Mouse (Mus musculus): ENCODE measurements around the gene Mast3.

The Mast3 gene

DNA sequence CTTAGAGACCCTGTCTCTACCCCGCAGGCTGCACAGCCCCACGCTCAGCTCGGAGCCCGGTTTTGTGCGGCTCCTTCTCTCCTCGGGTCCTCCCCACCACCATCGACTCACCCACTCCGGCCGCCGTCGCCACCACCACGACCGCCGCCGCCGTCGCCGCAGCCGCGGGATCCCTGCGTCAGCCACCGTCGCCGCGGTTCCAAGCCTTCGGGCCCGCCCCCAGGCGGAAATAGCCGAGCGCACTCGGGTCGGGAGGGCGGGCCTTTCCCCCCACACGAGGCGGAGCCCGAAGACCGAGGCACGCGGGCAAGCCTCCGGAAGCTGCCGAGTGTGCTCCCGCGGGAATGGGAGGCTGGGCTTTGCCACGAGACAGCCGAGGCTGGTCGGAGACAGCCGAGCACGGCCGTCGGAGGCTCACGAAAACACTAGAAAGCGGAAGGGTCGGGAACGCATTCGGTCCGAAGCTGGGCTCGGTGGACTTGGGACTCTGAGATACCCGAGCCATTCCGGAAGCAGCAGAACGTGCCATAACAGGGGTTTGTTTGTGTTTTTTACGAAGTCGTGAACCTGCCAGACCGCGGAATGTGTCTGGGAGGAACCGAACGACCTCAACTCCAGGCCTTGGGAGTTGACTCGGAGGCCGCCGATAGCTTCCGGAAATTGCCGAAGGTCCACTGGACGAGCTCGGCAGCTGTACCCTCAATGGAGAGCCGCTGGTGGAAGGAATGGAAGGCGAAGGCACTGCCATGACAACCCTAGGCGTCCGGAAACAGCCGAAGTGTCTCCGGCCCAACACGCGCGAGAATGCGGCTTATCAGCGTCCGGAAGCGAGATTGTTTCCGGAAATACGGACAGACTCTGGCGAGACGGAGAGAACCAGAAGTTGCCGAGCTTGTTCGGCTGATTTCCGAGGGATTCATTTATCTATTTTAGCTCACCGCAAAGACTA lies 28.1 kb downstream of the Mast3 start, which contains the start of gene Pik3r2:
Gene Pik3r2, minus strand, starts transcription at position 218 of the 949 bp plus-strand sequence.
- peak; percentile 98 for DNase-seq (ENCODE audit: low read depth, low spot score)

DNA sequence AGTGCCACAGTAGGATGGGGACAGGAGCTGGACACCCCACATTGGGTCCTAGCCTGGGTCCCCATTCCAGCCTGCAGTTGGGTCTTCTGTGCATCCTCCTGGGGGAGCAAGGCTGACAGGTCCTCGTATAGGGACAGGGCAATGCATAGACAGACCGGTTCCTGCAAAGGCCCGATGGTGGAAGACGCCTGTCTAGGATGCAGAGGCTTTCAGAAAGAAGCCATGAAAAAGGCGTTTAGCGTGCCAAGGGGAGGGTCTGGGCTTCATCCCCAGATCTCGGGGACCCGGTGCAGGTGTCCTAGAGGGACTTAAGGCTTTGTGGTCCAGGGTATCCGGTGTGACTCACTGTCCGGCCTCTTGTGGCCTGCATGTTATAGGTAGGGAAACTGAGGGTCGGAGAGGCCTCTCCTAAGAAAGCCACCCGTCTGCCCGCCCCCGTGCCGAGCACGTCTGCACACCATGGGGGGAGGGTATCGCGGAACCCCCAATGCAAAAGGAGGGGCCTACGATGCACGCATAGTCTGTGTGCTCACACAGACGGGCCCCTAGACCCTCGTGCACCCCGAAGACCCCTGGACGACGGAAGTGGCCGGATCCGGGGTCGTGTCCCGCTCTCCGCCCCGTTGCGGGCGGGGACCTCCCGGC lies 28.9 kb downstream of the Mast3 start:
- no peak for DNase-seq (ENCODE audit: low read depth, low spot score)

DNA sequence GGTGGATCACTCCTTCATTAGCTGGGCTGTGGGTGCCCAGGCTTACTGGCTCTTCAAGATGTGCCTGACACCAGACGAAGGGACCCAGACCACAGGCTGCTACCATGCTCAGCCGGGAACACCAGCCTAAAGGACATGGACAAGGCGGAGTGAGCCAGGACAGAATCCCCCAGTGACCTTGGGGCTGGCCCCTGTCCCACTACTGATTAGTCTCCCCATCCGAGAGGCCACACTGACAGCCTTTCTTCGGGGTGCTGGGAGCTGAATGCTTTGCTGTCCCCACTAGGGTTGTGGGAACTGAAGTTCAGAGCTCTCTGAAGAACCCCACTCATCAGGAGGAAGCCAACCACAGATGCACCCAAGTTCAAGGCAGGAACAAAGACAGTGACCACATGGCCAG lies 29.6 kb downstream of the Mast3 start:
- no peak for DNase-seq (ENCODE audit: low read depth, low spot score)

DNA sequence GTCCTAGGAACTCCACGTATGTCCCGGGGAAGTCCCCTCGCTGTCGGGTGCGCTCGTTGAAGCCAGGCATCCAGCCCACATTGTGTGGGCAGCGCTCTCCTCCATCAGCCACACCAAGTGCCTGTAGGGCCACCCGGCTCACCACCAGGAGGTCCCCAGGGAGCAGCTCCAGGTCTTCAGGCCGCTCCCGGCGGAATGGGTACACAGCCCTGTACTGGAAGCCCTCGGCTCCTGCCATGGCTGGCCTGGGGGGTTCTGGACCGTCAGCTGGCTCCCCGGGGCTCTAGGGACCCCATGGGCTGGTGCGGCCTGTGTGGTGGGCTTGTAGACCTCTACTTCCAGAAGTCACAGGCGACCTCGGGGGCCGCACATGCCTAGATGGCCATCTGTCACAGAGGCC lies 30.1 kb downstream of the Mast3 start:
- DNase-seq (ENCODE audit: low read depth, low spot score), result no peak

DNA sequence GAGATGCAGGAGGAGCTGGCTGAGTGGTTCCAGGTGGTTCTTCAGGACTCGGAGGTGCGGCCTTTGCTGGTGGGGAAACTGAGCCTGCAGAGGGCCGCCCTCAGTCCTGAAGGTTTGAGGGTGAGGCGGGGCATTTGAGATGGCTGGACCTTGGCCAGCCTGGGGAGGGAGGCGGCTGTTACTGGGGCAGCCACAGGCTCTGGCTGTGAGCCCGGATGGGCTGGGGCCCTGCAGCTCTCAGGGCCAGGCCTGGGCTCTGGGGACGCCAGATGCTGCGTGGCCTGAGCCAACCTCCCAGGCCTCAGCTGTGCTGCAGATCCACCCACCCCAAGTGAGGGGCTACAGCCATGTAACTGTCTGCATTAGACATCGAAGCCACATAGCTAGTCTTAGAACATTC lies 31.0 kb downstream of the Mast3 start:
- peak; percentile 94 for DNase-seq (ENCODE audit: low read depth, low spot score)

DNA sequence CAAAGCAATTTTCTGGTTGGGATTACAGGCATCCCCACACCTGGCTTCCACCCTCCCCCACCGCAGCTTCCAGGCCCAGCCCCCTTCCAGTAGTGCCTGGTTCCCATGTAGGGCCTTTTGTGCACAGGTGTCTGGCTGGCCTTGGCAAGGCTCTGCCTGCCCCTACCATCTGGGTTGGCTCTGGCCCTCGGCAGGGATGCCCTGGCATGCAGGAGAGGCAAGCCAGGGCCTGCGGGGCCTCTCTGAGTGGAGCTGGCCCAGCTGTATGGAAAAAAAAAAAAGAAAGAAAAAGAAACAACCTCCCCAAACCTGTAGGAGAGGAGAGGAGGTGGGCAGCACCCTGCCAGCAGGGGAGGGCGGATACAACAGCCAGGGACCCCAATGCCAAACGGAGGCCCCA lies 31.4 kb downstream of the Mast3 start:
- DNase-seq (ENCODE audit: low read depth, low spot score), result no peak

DNA sequence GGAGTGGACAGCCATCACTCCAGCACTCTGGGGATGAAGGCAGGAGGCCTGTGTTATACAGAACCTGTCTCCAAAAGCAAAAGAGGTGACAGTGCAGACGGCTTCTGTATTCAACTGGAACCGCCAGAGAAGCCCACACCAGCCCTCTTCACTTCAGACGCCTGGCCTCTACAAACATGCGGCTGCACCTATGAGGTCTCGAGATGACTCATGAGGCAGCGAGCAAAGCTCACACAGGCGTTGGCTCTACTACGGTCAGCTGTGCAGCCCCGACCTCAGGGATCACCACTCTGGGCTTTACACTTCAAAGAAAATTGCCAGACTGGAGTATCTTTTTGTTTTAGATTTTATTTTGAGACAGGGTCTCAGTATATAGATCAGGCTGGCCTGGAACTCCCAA lies 32.0 kb downstream of the Mast3 start:
- DNase-seq (ENCODE audit: low read depth, low spot score), result no peak

DNA sequence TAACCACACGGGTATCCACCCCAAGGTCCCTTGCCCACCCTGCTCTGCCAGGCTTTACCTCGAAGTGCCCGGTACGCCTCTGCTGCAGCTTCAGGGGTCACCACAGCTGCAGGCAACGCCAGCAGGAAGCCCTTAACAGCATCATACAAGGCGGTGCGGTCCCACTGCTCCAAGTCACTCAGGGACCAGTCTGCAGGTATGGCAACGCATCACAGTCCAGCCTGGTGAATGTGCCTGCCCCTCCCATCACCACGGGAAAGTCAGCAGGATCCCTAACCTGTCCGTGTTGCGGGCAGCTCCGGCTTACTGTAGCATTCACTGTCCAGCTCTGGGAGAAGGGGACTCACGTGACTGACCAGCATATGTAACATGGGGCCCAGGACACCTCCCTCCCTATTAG lies 32.8 kb downstream of the Mast3 start:
- DNase-seq (ENCODE audit: low read depth, low spot score), result no peak

DNA sequence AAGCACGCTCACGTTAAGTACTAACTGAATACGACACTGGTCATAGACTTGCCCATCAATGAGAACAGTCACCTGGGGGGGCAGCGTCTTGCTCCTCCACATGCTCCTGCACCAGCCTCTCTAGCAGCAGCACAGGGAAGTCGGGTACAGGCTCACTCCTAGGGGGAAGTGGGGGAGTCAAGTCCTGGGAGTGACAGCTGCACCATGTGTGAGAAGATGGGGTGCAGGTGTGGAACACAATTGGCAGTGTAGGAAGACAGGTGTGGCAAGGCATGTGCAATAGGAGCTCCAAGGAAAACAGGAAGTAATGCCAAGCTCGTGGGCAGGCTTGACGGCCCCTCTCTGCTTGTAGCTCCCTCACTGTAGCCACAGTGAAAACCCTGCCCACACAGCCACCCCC lies 33.6 kb downstream of the Mast3 start:
- DNase-seq (ENCODE audit: low read depth, low spot score), result no peak

DNA sequence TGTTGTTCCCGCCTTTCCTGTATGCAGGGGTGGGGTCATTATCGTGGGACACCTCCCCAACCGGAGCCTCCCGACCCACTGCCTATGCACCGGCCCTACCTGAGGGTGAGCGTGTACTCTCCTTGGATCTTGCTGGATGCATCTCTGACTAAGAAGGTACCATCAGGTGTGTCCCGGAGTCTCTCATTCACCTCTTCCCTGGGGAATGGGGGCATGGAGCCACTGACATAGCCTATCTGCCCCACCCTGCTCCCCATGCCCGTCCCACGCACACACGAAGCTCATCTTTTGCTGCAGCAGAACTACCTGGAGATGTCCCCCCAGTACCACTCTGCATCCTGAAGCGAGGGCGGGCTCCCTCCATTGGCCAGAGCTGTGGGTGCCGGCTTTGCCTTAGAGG lies 34.1 kb downstream of the Mast3 start:
- DNase-seq (ENCODE audit: low read depth, low spot score), result no peak

DNA sequence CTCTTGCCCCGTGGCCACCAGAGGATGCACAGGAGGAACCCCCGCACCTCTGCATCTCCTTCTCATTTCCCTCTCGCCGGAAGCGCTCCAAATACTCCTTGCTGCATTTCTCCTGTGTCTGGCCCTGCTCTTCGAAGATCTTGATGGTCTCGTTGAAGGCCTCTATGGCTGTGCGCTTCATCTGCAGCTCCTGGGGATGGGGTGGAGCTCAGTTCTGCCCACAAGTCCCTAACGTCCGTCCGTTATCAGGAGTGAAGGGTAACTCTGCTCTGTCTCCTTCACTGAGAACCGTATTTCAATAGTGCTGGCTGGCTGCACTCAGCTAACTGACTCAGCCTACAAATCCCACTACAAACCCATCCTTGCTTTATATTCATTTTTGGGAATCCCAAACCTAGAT lies 35.0 kb downstream of the Mast3 start:
- DNase-seq (ENCODE audit: low read depth, low spot score), result no peak

DNA sequence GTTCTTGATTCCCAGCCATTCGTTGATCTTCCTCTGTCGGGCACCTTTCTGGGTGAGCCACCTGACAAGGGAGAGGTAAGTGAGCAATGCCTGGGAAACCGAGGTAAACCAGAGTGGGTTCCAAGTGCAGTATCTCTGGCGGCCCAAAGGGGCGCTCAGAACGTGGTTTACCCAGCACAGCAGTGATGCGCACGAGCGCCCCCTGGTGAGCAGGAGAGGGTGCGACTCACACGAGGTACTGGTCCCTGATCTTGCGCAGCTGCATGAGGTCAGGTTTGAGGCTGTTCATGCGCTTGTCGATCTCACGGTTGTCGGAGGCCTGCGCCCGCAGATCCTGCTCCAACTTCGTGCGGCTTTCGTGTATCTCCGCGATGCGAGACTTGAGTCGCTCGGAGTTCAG lies 35.5 kb downstream of the Mast3 start:
- peak; percentile 91 for DNase-seq (ENCODE audit: low read depth, low spot score)

DNA sequence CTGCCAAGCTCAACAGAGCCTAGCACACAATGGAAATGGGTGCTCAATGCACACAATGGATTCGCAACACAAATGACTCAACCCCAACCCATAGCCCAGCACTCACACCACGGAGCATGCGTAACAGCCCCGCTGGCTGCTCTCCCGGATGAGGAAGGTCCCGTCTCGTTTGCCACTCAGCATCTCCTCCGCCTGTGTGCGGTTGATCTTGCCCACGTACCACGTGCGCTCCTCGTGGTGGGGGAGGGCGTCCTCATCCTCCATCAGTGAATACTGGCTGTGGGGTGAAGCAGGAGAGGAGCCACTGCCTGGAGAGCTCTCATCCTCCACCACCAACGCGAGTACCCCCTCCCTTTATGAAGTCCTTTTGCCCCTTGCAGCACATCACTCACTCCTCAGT lies 35.9 kb downstream of the Mast3 start:
- no peak for DNase-seq (ENCODE audit: low read depth, low spot score)

DNA sequence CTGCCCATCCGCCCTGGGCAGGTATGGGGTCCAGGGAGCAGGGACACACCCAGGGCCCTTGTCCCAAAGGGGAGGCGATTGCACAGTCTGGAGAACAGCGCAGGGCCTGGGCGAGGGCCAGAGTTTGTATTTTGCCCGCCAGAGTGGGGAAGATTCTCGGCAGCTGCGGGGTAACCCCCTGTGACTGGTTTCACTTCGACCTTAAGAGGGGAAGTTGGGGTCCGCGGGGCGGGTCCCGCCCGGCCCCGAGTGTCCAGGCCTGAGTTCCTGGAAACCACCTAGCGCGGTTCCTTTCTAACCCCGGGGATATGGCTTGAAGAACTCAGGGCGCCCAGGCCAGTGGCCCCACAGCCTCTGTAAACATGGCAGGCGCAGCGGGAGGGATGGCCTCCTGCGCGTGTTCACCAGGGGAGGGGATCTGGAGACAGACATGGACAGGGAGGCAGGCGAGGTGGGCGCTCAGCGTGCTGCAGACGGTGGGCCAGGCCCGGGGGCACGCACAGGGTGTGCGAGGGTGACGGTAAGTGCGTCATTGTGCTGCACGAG lies 36.5 kb downstream of the Mast3 start:
- no peak for DNase-seq (ENCODE audit: low read depth, low spot score)

DNA sequence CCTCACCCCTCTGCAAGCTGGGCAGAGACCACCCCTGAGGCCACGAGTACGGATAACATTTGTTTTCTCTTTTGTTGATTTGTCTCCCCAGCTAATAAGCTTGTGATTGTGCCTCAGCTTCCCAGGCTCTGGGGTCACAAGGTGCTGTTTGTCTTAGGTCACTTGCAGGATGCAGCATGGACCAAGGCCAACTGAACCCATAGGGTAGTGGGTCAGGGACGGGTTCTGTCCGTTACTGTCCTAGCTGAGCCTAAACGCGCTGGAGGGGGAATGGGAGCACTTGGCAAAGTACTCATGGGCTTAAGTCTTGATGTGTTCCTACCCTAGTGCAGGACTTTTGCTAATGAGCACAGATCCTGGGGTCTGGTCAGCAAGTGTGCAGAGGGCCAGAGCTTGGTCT lies 37.4 kb downstream of the Mast3 start:
- DNase-seq (ENCODE audit: low read depth, low spot score), result no peak

DNA sequence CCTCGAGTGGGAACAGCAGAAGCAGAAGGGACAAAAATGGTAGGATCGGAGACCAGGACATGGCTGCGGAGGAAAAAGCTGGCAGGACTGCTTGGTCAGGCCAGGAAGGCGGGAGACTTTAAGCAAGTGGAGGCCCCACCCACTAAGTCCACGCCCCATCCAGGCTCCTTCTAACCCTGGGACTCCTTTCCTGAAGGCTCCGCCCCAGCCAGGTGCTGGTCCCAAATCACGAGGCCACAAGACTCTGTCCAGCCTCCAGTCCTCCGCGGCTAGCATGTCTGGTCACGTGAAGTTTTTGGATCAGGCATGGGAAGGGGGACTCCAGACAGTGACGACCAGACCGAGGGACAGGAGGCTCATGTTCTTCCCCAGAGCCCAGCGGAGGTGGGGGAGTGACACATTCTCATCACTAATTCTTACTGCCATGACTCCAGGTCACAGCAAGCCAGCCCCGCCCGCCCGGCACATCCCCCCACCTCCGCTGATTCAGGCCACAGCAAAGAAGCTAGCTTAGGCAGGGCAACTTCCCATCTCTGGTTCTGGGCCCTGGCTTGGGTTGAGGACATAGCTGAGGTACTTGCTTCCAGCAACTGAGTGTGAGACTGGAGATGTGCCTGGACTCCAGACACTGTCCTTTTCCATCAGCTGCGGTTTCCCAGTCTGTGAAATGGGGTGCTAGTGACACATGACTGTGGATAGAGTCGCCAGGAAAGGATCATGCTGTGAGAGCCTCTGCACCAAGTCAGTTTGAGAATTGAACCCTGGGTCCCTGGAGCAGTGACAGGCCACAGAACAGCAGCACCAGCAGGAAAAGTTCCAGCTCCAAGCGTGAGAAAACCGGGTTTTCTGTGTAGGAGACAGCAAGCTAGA lies 38.0 kb downstream of the Mast3 start:
- DNase-seq (ENCODE audit: low read depth, low spot score), result peak; percentile 79

DNA sequence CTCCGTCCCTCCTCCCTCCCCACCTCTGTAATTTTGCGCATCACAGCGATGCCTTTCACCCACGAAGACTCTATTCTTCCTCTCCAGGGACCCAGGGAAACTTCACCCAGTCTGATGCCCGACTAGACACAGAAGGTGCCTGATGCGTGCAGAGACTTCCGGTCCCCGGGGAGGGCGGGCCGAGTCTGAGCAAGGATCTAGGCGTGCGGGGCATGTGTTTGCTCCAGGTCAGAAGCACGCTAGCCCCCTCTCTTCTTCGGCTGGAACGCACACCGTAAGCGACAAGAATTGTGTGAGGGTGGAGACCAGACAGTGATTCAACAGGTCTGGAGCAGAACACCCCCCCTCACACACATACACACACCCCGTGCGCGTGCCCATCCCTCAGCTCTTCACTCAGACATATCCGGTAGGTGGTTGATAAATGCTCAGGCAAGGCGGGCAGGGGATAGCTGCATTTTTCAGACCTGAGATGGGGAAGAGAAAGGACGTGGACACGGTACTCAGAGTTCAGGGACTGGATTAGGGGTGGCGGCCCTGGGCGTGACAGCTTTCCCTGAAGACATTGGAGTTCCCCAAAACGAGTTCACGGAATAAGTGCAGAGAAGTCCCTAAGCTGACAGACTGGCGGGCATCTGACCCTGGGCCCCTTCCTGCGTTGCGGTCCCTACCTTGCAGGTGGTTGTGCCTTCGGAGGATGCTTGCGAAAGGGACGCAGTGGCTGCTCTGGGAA lies 38.9 kb downstream of the Mast3 start:
- no peak for DNase-seq (ENCODE audit: low read depth, low spot score)

DNA sequence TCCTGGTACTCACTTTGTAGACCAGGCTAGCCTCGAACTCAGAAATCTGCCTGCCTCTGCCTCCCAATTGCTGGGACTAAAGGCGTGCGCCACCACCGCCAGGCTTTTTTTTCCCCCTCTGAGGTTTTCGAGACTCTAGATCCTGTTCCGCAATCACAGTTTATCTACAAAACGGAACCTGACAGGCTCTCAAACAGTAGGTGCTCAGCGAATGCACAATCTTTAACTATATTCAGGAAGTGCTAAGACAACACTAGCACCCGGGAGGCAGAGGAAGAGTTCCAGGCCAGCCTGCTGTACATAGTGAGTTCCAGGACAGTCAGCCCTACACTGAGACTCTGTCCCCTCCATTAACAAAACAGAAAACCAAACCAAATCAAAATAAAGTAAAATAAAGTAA lies 39.5 kb downstream of the Mast3 start:
- no peak for DNase-seq (ENCODE audit: low read depth, low spot score)

DNA sequence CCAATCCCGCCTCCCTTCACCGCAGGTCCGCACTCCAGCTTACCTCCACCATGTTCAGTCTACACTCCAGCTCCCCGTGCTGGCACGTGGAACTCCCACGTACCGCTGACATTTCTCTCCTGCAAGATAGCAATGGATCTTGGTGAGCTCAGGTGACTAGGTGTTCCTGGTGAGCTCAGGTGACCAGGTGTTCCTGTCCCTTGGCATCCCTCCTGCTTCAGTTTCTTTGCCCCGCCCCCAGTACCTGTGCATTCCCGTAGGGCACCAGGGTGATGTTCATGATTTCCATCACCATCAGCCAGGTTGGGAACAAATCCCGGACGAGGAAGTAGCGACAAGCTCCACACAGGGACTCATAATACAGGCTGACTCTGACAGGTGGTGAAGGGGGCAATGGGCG lies 40.2 kb downstream of the Mast3 start:
- no peak for DNase-seq (ENCODE audit: low read depth, low spot score)

DNA sequence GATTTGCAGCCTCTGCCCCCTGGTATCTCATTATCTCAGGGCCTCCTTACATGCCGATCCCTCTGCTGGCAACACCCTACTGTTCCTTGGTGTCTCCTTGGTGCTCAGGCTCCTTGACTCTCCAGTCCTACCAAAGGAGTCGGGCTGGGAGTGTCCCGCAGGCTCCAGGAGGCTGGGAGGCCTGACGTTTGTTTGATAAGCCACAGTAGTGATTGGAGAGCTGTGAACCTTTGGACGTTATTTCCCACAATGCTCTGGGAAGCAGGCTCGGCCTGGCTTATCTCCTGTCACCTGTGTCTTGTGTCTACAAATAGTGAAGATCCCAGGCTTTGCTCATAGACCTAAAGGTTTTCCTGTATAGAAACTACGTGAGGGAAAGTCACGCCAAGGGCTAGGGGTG lies 40.8 kb downstream of the Mast3 start:
- DNase-seq (ENCODE audit: low read depth, low spot score), result no peak

DNA sequence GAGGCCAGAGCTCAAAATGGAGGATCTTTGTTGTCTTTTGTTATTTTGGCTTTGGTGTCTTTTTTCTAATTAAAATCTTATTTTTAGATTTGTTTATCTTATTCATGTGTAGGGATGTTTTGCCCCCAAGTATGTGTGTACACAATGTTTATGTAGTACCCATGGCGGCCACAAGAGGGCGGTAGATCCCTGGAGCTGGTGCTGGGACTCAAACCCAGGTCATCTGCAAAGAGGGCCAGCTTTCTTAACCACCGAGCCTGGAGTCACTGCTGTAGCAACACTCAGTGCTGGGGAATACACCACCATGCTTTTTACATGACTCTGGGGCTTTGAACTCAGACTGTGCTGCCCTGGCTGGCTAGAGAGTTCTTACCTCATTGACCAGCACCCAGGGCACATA lies 41.5 kb downstream of the Mast3 start:
- DNase-seq (ENCODE audit: low read depth, low spot score), result no peak

All from skeletal muscle tissue, adult 2 months (tissue).